Mouse (Mus musculus) gastrocnemius, adult 2 months (tissue): ENCODE data around the gene Gramd1b. TPM values are rescaled to one million over a fixed set of nuclear protein-coding genes. Genes with fewer than 3 reads are reported as not detected.

Experiments used
- DNase-seq: peaks from one replicate; pipeline ENCODE4 v3.0.0; 2022
- H3K27ac ChIP-seq: fragments of 200-600 bp; 2 replicates; pipeline ENCODE4 v1.8.1; 2022; ENCODE audit warnings: mild to moderate bottlenecking
- H3K4me3 ChIP-seq: fragments of 200-600 bp; 2 replicates; pipeline ENCODE4 v1.8.1; 2022; ENCODE audit warnings: mild to moderate bottlenecking, moderate library complexity
- CTCF ChIP-seq: fragments of 200-600 bp; IDR thresholded peaks from 2 replicates; pipeline ENCODE4 v1.8.1; 2022; ENCODE audit warnings: antibody characterized with exemption, mild to moderate bottlenecking, moderate library complexity
- intact Hi-C: fragments of 180-260 bp; cut with DNase I; formaldehyde crosslinking; loops from one replicate; pipeline ENCODE4 v1.15.1; 2025
- total RNA-seq, 2 experiments: library from RNA; stranded (reverse); gene quantifications; 2 replicates each; pipeline ENCODE4 v1.2.3; 2021

The Gramd1b gene
- total RNA-seq, 2 experiments from 2014 or later = 5.3 to 8.2 TPM

- no peak for TF ChIP-seq CTCF
- H3K27ac ChIP-seq = no peak overlapping the region
- H3K4me3 ChIP-seq = no peak overlapping the region
- DNase-seq = peak; percentile 29
- intact Hi-C loops = no loop called here
Measured at GRCm38 (mm10) chr9:40426282-40426964, 104.8 kb downstream of the Gramd1b start.

- H3K4me3 ChIP-seq = no peak overlapping the region
- intact Hi-C loops = no loop called here
- DNase-seq = no peak
- no peak overlapping the region for H3K27ac ChIP-seq
- no peak for TF ChIP-seq CTCF
Measured at GRCm38 (mm10) chr9:40424874-40425273, 106.3 kb downstream of the Gramd1b start.

GRCm38 (mm10) chr9:40423427-40423867, 107.7 kb downstream of the Gramd1b start:
- DNase-seq = no peak
- no peak for TF ChIP-seq CTCF
- intact Hi-C loops = no loop called here

GRCm38 (mm10) chr9:40422368-40423057, 108.7 kb downstream of the Gramd1b start:
- Histone ChIP-seq H3K4me3 (no peak overlapping the region), H3K27ac (no peak overlapping the region)
- no peak for DNase-seq
- no peak for TF ChIP-seq CTCF
- intact Hi-C loops = no loop called here

More at GRCm38 (mm10) chr9:40423427-40423867, 107.7 kb downstream of the Gramd1b start:
- Histone ChIP-seq H3K27ac (no peak overlapping the region), H3K4me3 (no peak overlapping the region)

- H3K4me3 ChIP-seq = no peak overlapping the region
- no peak overlapping the region; the same call in 1 of the 2 replicates for H3K27ac ChIP-seq
Measured at GRCm38 (mm10) chr9:40420652-40421335, 110.4 kb downstream of the Gramd1b start.

GRCm38 (mm10) chr9:40418803-40419202, 112.4 kb downstream of the Gramd1b start:
- TF ChIP-seq CTCF = no peak

More at GRCm38 (mm10) chr9:40420652-40421335, 110.4 kb downstream of the Gramd1b start:
- peak; percentile 23 for DNase-seq
- intact Hi-C loops = no loop called here
- TF ChIP-seq CTCF = no peak

GRCm38 (mm10) chr9:40416150-40416549, 115.0 kb downstream of the Gramd1b start:
- no peak overlapping the region for H3K4me3 ChIP-seq
- peak; percentile 46 for TF ChIP-seq CTCF
- H3K27ac ChIP-seq = no peak overlapping the region
- intact Hi-C loops = loop anchor here (5.0 to 10.0 kb wide), 2 partner anchors 41 to 339 kb away; no protein-coding TSS in a partner anchor
- DNase-seq = no peak

More at GRCm38 (mm10) chr9:40418803-40419202, 112.4 kb downstream of the Gramd1b start:
- DNase-seq = peak; percentile 28
- intact Hi-C loops = loop anchor here (5.0 to 10.0 kb wide), 2 partner anchors 38 to 336 kb away; no protein-coding TSS in a partner anchor
- no peak overlapping the region for H3K4me3 ChIP-seq
- peak overlapping the region; percentile 43; the same call in 1 of the 2 replicates for H3K27ac ChIP-seq

- TF ChIP-seq CTCF = peak; percentile 77
- Histone ChIP-seq H3K27ac (peak overlapping the region; percentile 80), H3K4me3 (peak overlapping the region; percentile 90)
- peak; percentile 30 for DNase-seq
- intact Hi-C loops = loop anchor here (1.0 to 10.0 kb wide), 4 partner anchors 42 to 340 kb away; no protein-coding TSS in a partner anchor
Measured at GRCm38 (mm10) chr9:40414904-40415766, 116.0 kb downstream of the Gramd1b start.

- Histone ChIP-seq H3K4me3 (peak overlapping the region; percentile 90), H3K27ac (peak overlapping the region; percentile 80)
- intact Hi-C loops = loop anchor here (10.0 kb wide), 1 partner anchor 340 kb away; no protein-coding TSS in a partner anchor
- peak; percentile 86 for DNase-seq
- no peak for TF ChIP-seq CTCF
Measured at GRCm38 (mm10) chr9:40414498-40414903, 116.7 kb downstream of the Gramd1b start.

- no peak for DNase-seq
- intact Hi-C loops = loop anchor here (10.0 kb wide), 1 partner anchor 341 kb away; no protein-coding TSS in a partner anchor
- no peak overlapping the region for H3K4me3 ChIP-seq
- no peak for TF ChIP-seq CTCF
- no peak overlapping the region for H3K27ac ChIP-seq
Measured at GRCm38 (mm10) chr9:40413601-40414000, 117.6 kb downstream of the Gramd1b start.

- TF ChIP-seq CTCF = no peak
- no peak for DNase-seq
Measured at GRCm38 (mm10) chr9:40412931-40413330, 118.3 kb downstream of the Gramd1b start.

More at GRCm38 (mm10) chr9:40412931-40413330, 118.3 kb downstream of the Gramd1b start:
- intact Hi-C loops = loop anchor here (10.0 kb wide), 1 partner anchor 342 kb away; no protein-coding TSS in a partner anchor
- Histone ChIP-seq H3K27ac (no peak overlapping the region), H3K4me3 (no peak overlapping the region)
